Mouse (Mus musculus) Patski (cell line): ENCODE measurements around the gene Sp1. TPM values are rescaled to one million over a fixed set of nuclear protein-coding genes. Genes with fewer than 3 reads are reported as not detected.
A peak's percentile ranks its signal among the peaks of the same experiment; 100 is the strongest.

Experiments
- ATAC-seq: fragments of 100-300 bp; one replicate; pipeline ENCODE4 v1.8.0; 2021
- CTCF ChIA-PET: fragments of 350-600 bp; sonication (Branson Sonifier 250); formaldehyde crosslinking; loops from one replicate; lab custom pipeline; 2022; ENCODE audit warnings: inconsistent platforms; lab: Charles Lee
- POLR2A ChIA-PET: fragments of 350-600 bp; sonication (Branson Sonifier 250); formaldehyde crosslinking; loops from one replicate; lab custom pipeline; 2022; ENCODE audit warnings: antibody characterized with exemption, inconsistent platforms; lab: Charles Lee
- DNase-seq: peaks from one replicate; pipeline ENCODE4 v3.0.0-alpha.2; 2011; ENCODE audit warnings: low read depth, low spot score
- H3K27me3 ChIP-seq: fragments of 371-371 bp; one replicate; pipeline ENCODE4 v1.5.1; 2021
- CTCF ChIP-seq: fragments of 100-300 bp; IDR thresholded peaks from one replicate; pipeline ENCODE4 v1.5.1; 2021
- in situ Hi-C: fragments of 300-500 bp; cut with MboI; formaldehyde crosslinking; loops from 3 replicates; pipeline ENCODE4 v1.11.1; 2018; ENCODE audit warnings: low pct_unique_long_range_greater_than_20kb, mixed read lengths
- polyA plus RNA-seq: library from polyadenylated mRNA; unstranded; gene quantifications from one replicate; pipeline ENCODE4 v1.2.3, GENCODE M21; 2021

The Sp1 gene
- polyA plus RNA-seq, 1 experiment from 2014 or later = 30.6 TPM

GRCm38 (mm10) chr15:102376453-102377162, 29.3 kb upstream of the Sp1 start:
- ChIA-PET POLR2A (interaction anchor here (0.5 to 1.2 kb wide), 2 partner anchors 28 to 29 kb away, joined by 4 read pairs; partner anchors contain the start of gene Sp1), CTCF (interaction anchor here (0.6 to 2.4 kb wide), 13 partner anchors 17 to 93 kb away, joined by 3 to 11 read pairs (median 4); partner anchors contain the start of gene Aaas)
- DNase-seq (no peak), ATAC-seq (peak; percentile 55)
- no peaks in the 10 kb centered on the region for H3K27me3 ChIP-seq
- in situ Hi-C loops = loop anchor here (5.0 kb wide), 1 partner anchor 39 kb away; no protein-coding TSS in a partner anchor
- no peak for TF ChIP-seq CTCF

GRCm38 (mm10) chr15:102377163-102377543, 28.8 kb upstream of the Sp1 start:
- no peaks in the 10 kb centered on the region for H3K27me3 ChIP-seq
- ChIA-PET CTCF (interaction anchor here (0.6 to 2.4 kb wide), 16 partner anchors 11 to 94 kb away, joined by 3 to 11 read pairs (median 3); partner anchors contain the start of gene Aaas), POLR2A (interaction anchor here (0.5 to 1.2 kb wide), 3 partner anchors 23 to 28 kb away, joined by 3 to 4 read pairs (median 4); partner anchors contain the start of gene Sp1)
- in situ Hi-C loops = loop anchor here (5.0 kb wide), 1 partner anchor 40 kb away; no protein-coding TSS in a partner anchor
- TF ChIP-seq CTCF = peak; percentile 98
- peak; percentile 49 for ATAC-seq
- no peak for DNase-seq

GRCm38 (mm10) chr15:102377810-102378262, 28.1 kb upstream of the Sp1 start:
- CTCF ChIA-PET = interaction anchor here (0.7 to 2.4 kb wide), 13 partner anchors 12 to 94 kb away, joined by 3 to 11 read pairs (median 3); partner anchors contain the start of gene Aaas
- DNase-seq (no peak), ATAC-seq (no peak)
- in situ Hi-C loops = loop anchor here (5.0 kb wide), 1 partner anchor 41 kb away; no protein-coding TSS in a partner anchor
- POLR2A ChIA-PET = interaction anchor here (1.0 to 1.2 kb wide), 2 partner anchors 22 to 27 kb away, joined by 3 to 4 read pairs; partner anchors contain the start of gene Sp1
- no peaks in the 10 kb centered on the region for H3K27me3 ChIP-seq
- no peak for TF ChIP-seq CTCF

GRCm38 (mm10) chr15:102381575-102381974, 24.4 kb upstream of the Sp1 start:
- no peaks in the 10 kb centered on the region for H3K27me3 ChIP-seq
- DNase-seq (no peak), ATAC-seq (no peak)
- ChIA-PET POLR2A (interaction anchor here (0.7 to 1.3 kb wide), 5 partner anchors 18 to 77 kb away, joined by 3 to 5 read pairs (median 3); no protein-coding TSS in a partner anchor), CTCF (interaction anchor here (0.6 to 2.9 kb wide), 24 partner anchors 10 to 606 kb away, joined by 3 to 26 read pairs (median 4); partner anchors contain the start of genes Amhr2 and Npff)
- TF ChIP-seq CTCF = peak; percentile 88
- in situ Hi-C loops = no loop called here

GRCm38 (mm10) chr15:102383671-102384070, 22.3 kb upstream of the Sp1 start:
- DNase-seq = no peak
- in situ Hi-C loops = no loop called here
- CTCF ChIA-PET = interaction anchor here (2.9 kb wide), 1 partner anchor 38 kb away, joined by 26 read pairs; no protein-coding TSS in a partner anchor

GRCm38 (mm10) chr15:102386640-102387039, 19.3 kb upstream of the Sp1 start:
- DNase-seq = no peak
- POLR2A ChIA-PET = no interaction called here
- H3K27me3 ChIP-seq = no peaks in the 10 kb centered on the region
- no peak for TF ChIP-seq CTCF
- ATAC-seq = no peak
- CTCF ChIA-PET = interaction anchor here (0.8 kb wide), 1 partner anchor 35 kb away, joined by 4 read pairs; no protein-coding TSS in a partner anchor
- in situ Hi-C loops = loop anchor here (5.0 kb wide), 1 partner anchor 56 kb away; no protein-coding TSS in a partner anchor

More at GRCm38 (mm10) chr15:102383671-102384070, 22.3 kb upstream of the Sp1 start:
- no peaks in the 10 kb centered on the region for H3K27me3 ChIP-seq
- no peak for TF ChIP-seq CTCF
- POLR2A ChIA-PET = no interaction called here
- ATAC-seq = no peak

GRCm38 (mm10) chr15:102388942-102389341, 17.0 kb upstream of the Sp1 start:
- ATAC-seq (no peak), DNase-seq (no peak)
- ChIA-PET POLR2A (no interaction called here), CTCF (no interaction called here)
- no peak for TF ChIP-seq CTCF
- no peaks in the 10 kb centered on the region for H3K27me3 ChIP-seq
- in situ Hi-C loops = loop anchor here (5.0 kb wide), 1 partner anchor 53 kb away; no protein-coding TSS in a partner anchor

GRCm38 (mm10) chr15:102392520-102392919, 13.4 kb upstream of the Sp1 start:
- CTCF ChIA-PET = interaction anchor here (0.8 to 1.2 kb wide), 2 partner anchors 10 to 11 kb away, joined by 3 read pairs; no protein-coding TSS in a partner anchor
- no peak for ATAC-seq

GRCm38 (mm10) chr15:102393584-102394014, 12.3 kb upstream of the Sp1 start:
- ATAC-seq (no peak), DNase-seq (no peak)
- POLR2A ChIA-PET = interaction anchor here (0.6 kb wide), 1 partner anchor 869 kb away, joined by 3 read pairs; no protein-coding TSS in a partner anchor
- CTCF ChIA-PET = interaction anchor here (0.9 to 1.4 kb wide), 3 partner anchors 9 to 26 kb away, joined by 3 read pairs; no protein-coding TSS in a partner anchor
- no peaks in the 10 kb centered on the region for H3K27me3 ChIP-seq
- in situ Hi-C loops = no loop called here
- TF ChIP-seq CTCF = no peak

More at GRCm38 (mm10) chr15:102392520-102392919, 13.4 kb upstream of the Sp1 start:
- no peak for DNase-seq
- no peaks in the 10 kb centered on the region for H3K27me3 ChIP-seq
- in situ Hi-C loops = no loop called here
- no peak for TF ChIP-seq CTCF
- POLR2A ChIA-PET = interaction anchor here (0.6 kb wide), 1 partner anchor 79 kb away, joined by 3 read pairs; no protein-coding TSS in a partner anchor

GRCm38 (mm10) chr15:102395061-102395460, 10.9 kb upstream of the Sp1 start:
- H3K27me3 ChIP-seq = no peaks in the 10 kb centered on the region
- ChIA-PET POLR2A (no interaction called here), CTCF (no interaction called here)
- in situ Hi-C loops = no loop called here
- DNase-seq (no peak), ATAC-seq (peak; percentile 34)
- TF ChIP-seq CTCF = no peak
